Mouse (Mus musculus) C2C12 (cell line): Measurements from ENCODE around the gene Ush2a.

ENCODE experiments used
- CEBPB ChIP-seq: IDR thresholded peaks from one replicate; pipeline ENCODE4 v1.6.1; 2011; ENCODE audit warnings: low read depth, mild to moderate bottlenecking, control low read depth, moderate library complexity
- CTCF ChIP-seq: IDR thresholded peaks from one replicate; pipeline ENCODE4 v1.5.1; 2011; ENCODE audit not compliant: control insufficient read depth, insufficient read depth, insufficient read length
- FOSL1 ChIP-seq: IDR thresholded peaks from one replicate; pipeline ENCODE4 v1.8.0; 2011; ENCODE audit warnings: mild to moderate bottlenecking, low read length; ENCODE audit not compliant: poor library complexity, insufficient read depth, severe bottlenecking
- MAX ChIP-seq: IDR thresholded peaks from one replicate; pipeline ENCODE4 v1.6.1; 2011; ENCODE audit warnings: mild to moderate bottlenecking, control low read depth

DNA sequence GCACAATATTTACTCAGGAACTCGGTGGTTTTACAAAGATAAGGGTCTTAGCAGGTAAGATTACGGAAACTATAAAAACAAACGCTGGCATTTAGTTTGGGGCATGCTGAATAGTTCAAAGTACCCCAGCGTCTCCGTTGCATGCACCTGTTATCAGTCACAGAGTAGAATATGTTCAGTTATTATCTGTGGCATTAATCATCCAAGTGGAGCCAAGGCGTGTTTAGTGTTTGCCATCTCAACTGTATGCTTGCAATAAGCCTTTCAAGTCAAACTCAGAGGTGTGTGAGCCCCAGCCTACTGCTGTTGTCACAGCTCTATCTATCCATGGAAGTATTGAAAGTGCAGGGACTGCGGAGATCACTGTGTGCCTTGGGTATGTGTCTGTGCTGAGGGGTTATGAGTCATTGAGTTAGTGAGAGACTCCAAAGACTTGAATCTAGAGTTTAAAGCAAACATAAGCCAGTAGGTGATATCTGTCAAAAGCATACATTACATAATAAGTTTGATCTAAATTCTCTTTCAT, 473.0 kb downstream of the Ush2a start:
- TF ChIP-seq CTCF (no peak), FOSL1 (no peak), CEBPB (no peak), MAX (no peak)
